Comparison of ENCODE assay signal across 8 mouse cellular contexts in the genomic region with DNA sequence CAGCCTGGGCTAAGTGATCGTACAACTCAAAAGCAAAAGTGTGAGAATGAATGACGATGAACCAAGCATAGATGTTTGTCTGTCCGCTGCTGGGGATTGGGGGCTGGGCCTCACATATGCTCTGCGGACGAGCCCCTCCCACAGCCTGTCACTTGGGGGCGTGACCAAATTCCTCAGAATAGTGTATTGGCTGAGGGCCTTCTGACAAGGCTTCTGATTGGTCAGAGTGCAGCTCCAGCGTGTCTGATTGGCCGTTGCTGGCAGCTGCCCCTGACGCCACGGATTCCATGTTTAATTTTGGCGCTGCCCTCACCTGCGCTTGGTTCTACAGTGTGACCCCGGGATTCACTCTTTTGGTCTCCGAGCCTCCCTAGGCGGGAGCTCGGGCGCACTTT. TPM values are rescaled to one million over a fixed set of nuclear protein-coding genes. Genes with fewer than 3 reads are reported as not detected.
A peak's percentile ranks its signal among the peaks of the same experiment; 100 is the strongest.
DNase-seq lines count a peak whose midpoint lies in the region; ATAC-seq and TF ChIP-seq lines count a peak whose summit lies in the region.

No protein-coding gene starts in this region.

- peak overlapping the region; percentile 45 for H3K4me2 ChIP-seq in forebrain, embryonic 11.5 days (ENCODE audit: low read depth, low read length, severe bottlenecking)
- H3K4me2 ChIP-seq in heart, embryonic 16.5 days (ENCODE audit: low read depth, low read length), result peak overlapping the region; percentile 53
- peak overlapping the region; percentile 57 for H3K4me2 ChIP-seq in liver, embryonic 14.5 days (ENCODE audit: low read depth)
- H3K4me2 ChIP-seq in stomach, postnatal 0 days (replicated peaks; ENCODE audit: low read depth), result peak overlapping the region; percentile 48

- peak; percentile 88 for ATAC-seq in forebrain, embryonic 11.5 days (replicated peaks; ENCODE audit: low FRiP score)
- peak; percentile 73 for ATAC-seq in heart, embryonic 16.5 days (replicated peaks; ENCODE audit: extremely low read depth, insufficient read depth, low FRiP score)
- peak; percentile 77 for ATAC-seq in liver, embryonic 14.5 days (ENCODE audit: insufficient read depth)
- peak; percentile 88 for ATAC-seq in stomach, postnatal 0 days (ENCODE audit: low FRiP score, low TSS enrichment)

- no peaks in the 10 kb centered on the region for H3K36me3 ChIP-seq in forebrain, embryonic 11.5 days (ENCODE audit: control insufficient read depth, insufficient read depth, low read length)
- no peaks in the 10 kb centered on the region for H3K36me3 ChIP-seq in heart, embryonic 16.5 days (ENCODE audit: control insufficient read depth, insufficient read depth)
- H3K36me3 ChIP-seq in liver, embryonic 14.5 days (replicated peaks; ENCODE audit: control insufficient read depth, insufficient read depth, low read depth), result no peaks in the 10 kb centered on the region
- H3K36me3 ChIP-seq in stomach, postnatal 0 days (ENCODE audit: control insufficient read depth, insufficient read depth, low read length), result no peaks in the 10 kb centered on the region

- no peaks in the 10 kb centered on the region for H3K9me3 ChIP-seq in forebrain, embryonic 11.5 days (ENCODE audit: control insufficient read depth, low read length)
- no peaks in the 10 kb centered on the region for H3K9me3 ChIP-seq in heart, embryonic 16.5 days (replicated peaks; ENCODE audit: control insufficient read depth, low read length)
- H3K9me3 ChIP-seq in liver, embryonic 14.5 days (ENCODE audit: control insufficient read depth, low read length), result no peaks in the 10 kb centered on the region
- H3K9me3 ChIP-seq in stomach, postnatal 0 days (ENCODE audit: control insufficient read depth, low read length), result no peaks in the 10 kb centered on the region

- peaks cover 8% of the 10 kb centered on the region for H3K4me1 ChIP-seq in forebrain, embryonic 11.5 days (replicated peaks; ENCODE audit: control insufficient read depth, insufficient read depth, low read length)
- H3K4me1 ChIP-seq in heart, embryonic 16.5 days (ENCODE audit: control insufficient read depth, insufficient read depth, low read length), result peaks cover 42% of the 10 kb centered on the region
- H3K4me1 ChIP-seq in liver, embryonic 14.5 days (replicated peaks; ENCODE audit: control insufficient read depth in 2 of 2, insufficient read depth in 2 of 2, low read length in 1 of 2), result peaks cover 4 to 8% of the 10 kb centered on the region in 2 experiments
- H3K4me1 ChIP-seq in stomach, postnatal 0 days (replicated peaks; ENCODE audit: control insufficient read depth, insufficient read depth), result no peaks in the 10 kb centered on the region

- peak overlapping the region; percentile 10; the same call in 1 of the 2 replicates for H3K4me3 ChIP-seq in forebrain, embryonic 11.5 days (ENCODE audit: low read depth, low read length)
- peak overlapping the region; percentile 25 for H3K4me3 ChIP-seq in heart, embryonic 16.5 days (ENCODE audit: low read length)
- no peak overlapping the region for H3K4me3 ChIP-seq in liver, embryonic 14.5 days (ENCODE audit: insufficient read depth in 1 of 2, low read depth in 2 of 2, low read length in 2 of 2)
- no peak overlapping the region for H3K4me3 ChIP-seq in stomach, postnatal 0 days (ENCODE audit: low read depth, low read length)

- DNase-seq in CD8-positive naive resting alpha-beta T cell, adult 2 months (ENCODE audit: low read depth in 2 of 2, low spot score in 2 of 2), result peak; percentile 84 to 89
- peak; percentile 92 for DNase-seq in c-Kit-positive CD71-negative TER-119-negative erythroid progenitor cells, embryonic 14.5 days (ENCODE audit: low read depth)
- peak; percentile 90 for DNase-seq in forebrain, embryonic 11.5 days (ENCODE audit: low spot score)
- DNase-seq in kidney, postnatal 25 days, result peak; percentile 96 to 98
- peak; percentile 75 to 82 (median 79) for DNase-seq in liver, embryonic 14.5 days (ENCODE audit: low read depth in 3 of 3, low spot score in 3 of 3)
- DNase-seq in neural tube, embryonic 10.5 days (ENCODE audit: extremely low spot score, low spot score), result peak; percentile 75
- DNase-seq in stomach, postnatal 0 days (ENCODE audit: low spot score), result peak; percentile 93

- no peak overlapping the region for H3K27ac ChIP-seq in forebrain, embryonic 11.5 days (ENCODE audit: low read depth, low read length)
- H3K27ac ChIP-seq in heart, embryonic 16.5 days (ENCODE audit: low read length), result no peak overlapping the region
- no peak overlapping the region for H3K27ac ChIP-seq in liver, embryonic 14.5 days
- H3K27ac ChIP-seq in stomach, postnatal 0 days (replicated peaks), result no peak overlapping the region

- peaks cover 11% of the 10 kb centered on the region for H3K27me3 ChIP-seq in forebrain, embryonic 11.5 days (ENCODE audit: control insufficient read depth, insufficient read depth, low read length)
- no peaks in the 10 kb centered on the region for H3K27me3 ChIP-seq in heart, embryonic 16.5 days (ENCODE audit: control insufficient read depth, insufficient read depth, low read length)
- peaks cover 21% of the 10 kb centered on the region for H3K27me3 ChIP-seq in liver, embryonic 14.5 days (ENCODE audit: control insufficient read depth, insufficient read depth, low read length)
- no peaks in the 10 kb centered on the region for H3K27me3 ChIP-seq in stomach, postnatal 0 days (ENCODE audit: control insufficient read depth, insufficient read depth, low read length)

- TF ChIP-seq EP300 in liver, embryonic 14.5 days (IDR thresholded peaks at IDR 0.05; ENCODE audit: low read depth), result 0 out of 2 replicates have a peak, but pooled peaks have one; percentile 36
- peak; percentile 98 for TF ChIP-seq EP300 in stomach, postnatal 0 days (optimal IDR thresholded peaks at IDR 0.05)

- WGBS in forebrain, embryonic 11.5 days, result 4% methylated on average over 17 of the region's 17 CpGs
- 4% methylated on average over 17 of the region's 17 CpGs for WGBS in heart, embryonic 16.5 days
- WGBS in liver, embryonic 14.5 days (ENCODE audit: insufficient replicate concordance), result 5% methylated on average over 17 of the region's 17 CpGs
- 4% methylated on average over 17 of the region's 17 CpGs for WGBS in stomach, postnatal 0 days

- H3K9ac ChIP-seq in forebrain, embryonic 11.5 days (ENCODE audit: low read length), result no peak overlapping the region
- H3K9ac ChIP-seq in heart, embryonic 16.5 days (ENCODE audit: low read length), result peak overlapping the region; percentile 35
- H3K9ac ChIP-seq in liver, embryonic 14.5 days (replicated peaks), result no peak overlapping the region
- no peak overlapping the region for H3K9ac ChIP-seq in stomach, postnatal 0 days (ENCODE audit: low read length)

- TF ChIP-seq CTCF in liver, embryonic 14.5 days (IDR thresholded peaks at IDR 0.05; ENCODE audit: low read depth), result 0 out of 2 replicates have a peak, but pooled peaks have one; percentile 6
- TF ChIP-seq CTCF in stomach, postnatal 0 days (IDR thresholded peaks at IDR 0.05; ENCODE audit: low read depth), result no peak

RNA-seq across cellular contexts. Expression of a gene that starts 22.6 kb away (rescaled TPM):
- 10.5 and 10.8 TPM in 2 replicates for polyA plus RNA-seq in forebrain, embryonic 11.5 days (2014; fragmentation: Nextera tagmentation; extraction: Ambion mirVana)
- 54.7 and 61.1 TPM in 2 replicates for polyA plus RNA-seq in heart, embryonic 16.5 days (2015; fragmentation: Nextera tagmentation; extraction: Ambion mirVana)
- 1.2 and 1.3 TPM in 2 replicates for polyA plus RNA-seq in liver, embryonic 14.5 days (2012; rRNA removed)
- 4.6 and 7.3 TPM in 2 replicates for polyA plus RNA-seq in liver, embryonic 14.5 days (2014; fragmentation: Nextera tagmentation; extraction: Ambion mirVana)
- 40.4 and 42.4 TPM in 2 replicates for polyA plus RNA-seq in stomach, postnatal 0 days (2015; fragmentation: Nextera tagmentation; extraction: Ambion mirVana)

RNA-seq across cellular contexts. Expression of a gene that starts 40.0 kb away (rescaled TPM):
- polyA plus RNA-seq in forebrain, embryonic 11.5 days (2014; fragmentation: Nextera tagmentation; extraction: Ambion mirVana), result 2.8 and 3.3 TPM in 2 replicates
- 5.0 and 9.2 TPM in 2 replicates for polyA plus RNA-seq in heart, embryonic 16.5 days (2015; fragmentation: Nextera tagmentation; extraction: Ambion mirVana)
- 1.6 and 1.9 TPM in 2 replicates for polyA plus RNA-seq in liver, embryonic 14.5 days (2012; rRNA removed)
- polyA plus RNA-seq in liver, embryonic 14.5 days (2014; fragmentation: Nextera tagmentation; extraction: Ambion mirVana), result 1.7 and 1.8 TPM in 2 replicates
- 205 and 239 TPM in 2 replicates for polyA plus RNA-seq in stomach, postnatal 0 days (2015; fragmentation: Nextera tagmentation; extraction: Ambion mirVana)

RNA-seq across cellular contexts. Expression of a gene that starts 44.1 kb away (rescaled TPM):
- 1.1 and 3.0 TPM in 2 replicates for polyA plus RNA-seq in forebrain, embryonic 11.5 days (2014; fragmentation: Nextera tagmentation; extraction: Ambion mirVana)
- polyA plus RNA-seq in heart, embryonic 16.5 days (2015; fragmentation: Nextera tagmentation; extraction: Ambion mirVana), result 0.55 and 0.83 TPM in 2 replicates
- polyA plus RNA-seq in liver, embryonic 14.5 days (2012; rRNA removed), result 0.78 and 0.90 TPM in 2 replicates
- 0.21 and 0.36 TPM in 2 replicates for polyA plus RNA-seq in liver, embryonic 14.5 days (2014; fragmentation: Nextera tagmentation; extraction: Ambion mirVana)
- polyA plus RNA-seq in stomach, postnatal 0 days (2015; fragmentation: Nextera tagmentation; extraction: Ambion mirVana), result 0.29 and 0.36 TPM in 2 replicates

RNA-seq across cellular contexts. Expression of a gene that starts 48.6 kb away (rescaled TPM):
- polyA plus RNA-seq in forebrain, embryonic 11.5 days (2014; fragmentation: Nextera tagmentation; extraction: Ambion mirVana), result 3.0 and 3.5 TPM in 2 replicates
- 2.1 and 2.6 TPM in 2 replicates for polyA plus RNA-seq in heart, embryonic 16.5 days (2015; fragmentation: Nextera tagmentation; extraction: Ambion mirVana)
- polyA plus RNA-seq in liver, embryonic 14.5 days (2012; rRNA removed), result 1.0 and 1.7 TPM in 2 replicates
- 0.37 and 0.47 TPM in 2 replicates for polyA plus RNA-seq in liver, embryonic 14.5 days (2014; fragmentation: Nextera tagmentation; extraction: Ambion mirVana)
- polyA plus RNA-seq in stomach, postnatal 0 days (2015; fragmentation: Nextera tagmentation; extraction: Ambion mirVana), result 1.1 and 1.4 TPM in 2 replicates

RNA-seq across cellular contexts. Expression of a gene that starts 48.6 kb away (rescaled TPM):
- 61.0 and 66.3 TPM in 2 replicates for polyA plus RNA-seq in forebrain, embryonic 11.5 days (2014; fragmentation: Nextera tagmentation; extraction: Ambion mirVana)
- 83.4 and 86.2 TPM in 2 replicates for polyA plus RNA-seq in heart, embryonic 16.5 days (2015; fragmentation: Nextera tagmentation; extraction: Ambion mirVana)
- 29.8 and 32.2 TPM in 2 replicates for polyA plus RNA-seq in liver, embryonic 14.5 days (2012; rRNA removed)
- polyA plus RNA-seq in liver, embryonic 14.5 days (2014; fragmentation: Nextera tagmentation; extraction: Ambion mirVana), result 35.0 and 39.7 TPM in 2 replicates
- 59.4 and 63.0 TPM in 2 replicates for polyA plus RNA-seq in stomach, postnatal 0 days (2015; fragmentation: Nextera tagmentation; extraction: Ambion mirVana)

Comparison
In these comparisons a context has a peak if more than half of its experiments do, and no peak if none do; other contexts are left out.
1. H3K4me3 ChIP-seq: peak in forebrain, embryonic 11.5 days (single experiment) and heart, embryonic 16.5 days (single experiment); none in liver, embryonic 14.5 days (0 of 2) and stomach, postnatal 0 days (single experiment).
2. RNA of a gene that starts 40.0 kb away (polyA plus RNA-seq): 205 to 239 TPM in stomach, postnatal 0 days; 5.0 to 9.2 TPM in heart, embryonic 16.5 days, 2.8 to 3.3 TPM in forebrain, embryonic 11.5 days and 1.6 to 1.9 TPM in liver, embryonic 14.5 days; every median in the first group is over 10 times any median in the second.
3. Peak in every context shown above with its lines, with median percentiles within 50 percentile points of each other: DNase-seq, ATAC-seq and H3K4me2 ChIP-seq.